Mouse (Mus musculus): ENCODE results near the gene C2cd5.
"Not testable (repeated sequence)": the region's sequence is repeated elsewhere in the genome, so short reads cannot be mapped to it uniquely, and the experiment has no call there.

Gene C2cd5

DNA sequence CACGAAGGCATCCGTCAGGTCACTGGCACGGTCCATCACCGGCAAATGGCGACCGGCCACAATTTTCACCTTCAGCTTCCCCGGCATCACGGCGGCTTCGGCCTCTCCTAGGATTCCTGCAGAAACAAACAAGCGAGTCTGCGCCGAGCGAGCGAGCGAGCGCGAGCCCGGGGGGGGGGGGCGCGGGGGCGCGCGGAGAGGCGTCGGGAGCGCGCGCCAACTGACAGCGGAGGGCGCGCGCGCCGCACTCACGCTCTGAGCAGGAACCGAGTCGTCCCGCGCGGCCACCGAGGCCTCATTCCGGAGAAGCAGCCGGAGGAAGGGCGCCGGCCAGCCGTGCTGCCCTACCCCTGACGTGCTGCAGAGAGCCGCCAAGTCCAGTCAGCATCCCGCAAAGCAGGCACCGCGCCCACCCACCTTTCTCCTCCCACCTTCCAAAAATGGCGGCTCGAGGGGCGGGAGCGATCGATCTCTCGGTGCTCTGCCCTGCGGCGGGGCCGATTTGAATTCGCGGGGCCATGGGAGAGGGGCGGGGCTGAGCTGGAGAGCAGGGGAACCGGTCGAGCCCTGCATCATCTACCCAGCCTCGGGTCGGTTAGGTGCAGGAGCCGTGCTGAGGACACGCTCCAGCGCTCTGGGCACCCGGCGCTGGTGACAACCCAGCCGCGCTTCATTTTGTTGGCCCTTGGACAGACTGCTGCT is at the start of gene C2cd5:
C2cd5 (minus strand) TSS at position 461 of the 702 bp plus-strand sequence.
- DNase-seq (ENCODE audit: low read depth, low spot score): peak; percentile 96

DNA sequence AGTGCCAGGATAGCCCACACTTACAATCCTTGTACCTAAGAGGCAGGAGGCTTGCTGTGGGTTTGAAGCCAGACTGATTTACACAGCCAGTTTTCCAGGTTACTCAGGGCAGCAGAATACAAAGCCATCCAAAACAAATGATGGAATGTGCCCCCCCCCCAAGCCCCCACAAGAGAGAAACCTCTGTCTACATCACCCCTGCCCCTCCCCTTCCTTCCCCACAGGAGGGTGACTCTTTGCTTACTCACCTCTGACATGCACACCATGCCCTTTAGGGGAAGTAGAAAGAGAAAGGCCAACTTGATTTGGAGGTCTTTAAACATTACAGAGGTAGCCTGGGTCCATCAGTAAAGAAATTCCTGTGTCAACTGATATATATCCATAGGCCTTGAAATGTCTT is 48.9 kb upstream of the C2cd5 start:
- DNase-seq (ENCODE audit: low read depth, low spot score): no peak

DNA sequence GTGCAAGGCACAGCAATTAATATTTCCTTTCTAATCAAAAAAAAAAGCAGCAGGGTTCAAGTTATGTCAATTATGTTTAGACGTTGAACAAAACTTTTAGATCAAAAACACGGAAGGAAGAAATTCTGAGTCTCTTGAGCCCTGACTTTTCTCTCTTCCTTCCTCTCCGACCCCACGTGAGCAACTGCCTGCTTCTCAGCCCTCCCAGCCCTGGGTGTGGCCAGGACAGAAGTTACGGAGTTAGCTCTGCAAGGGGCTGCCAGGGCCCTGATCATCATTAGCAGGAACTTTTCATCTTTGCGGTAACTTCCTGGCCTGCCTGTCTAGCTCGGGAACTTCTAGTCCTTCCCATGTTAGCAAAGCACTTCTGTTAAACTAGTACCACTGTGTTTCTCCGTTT is 46.8 kb upstream of the C2cd5 start:
- no peak for DNase-seq (ENCODE audit: low read depth, low spot score)

DNA sequence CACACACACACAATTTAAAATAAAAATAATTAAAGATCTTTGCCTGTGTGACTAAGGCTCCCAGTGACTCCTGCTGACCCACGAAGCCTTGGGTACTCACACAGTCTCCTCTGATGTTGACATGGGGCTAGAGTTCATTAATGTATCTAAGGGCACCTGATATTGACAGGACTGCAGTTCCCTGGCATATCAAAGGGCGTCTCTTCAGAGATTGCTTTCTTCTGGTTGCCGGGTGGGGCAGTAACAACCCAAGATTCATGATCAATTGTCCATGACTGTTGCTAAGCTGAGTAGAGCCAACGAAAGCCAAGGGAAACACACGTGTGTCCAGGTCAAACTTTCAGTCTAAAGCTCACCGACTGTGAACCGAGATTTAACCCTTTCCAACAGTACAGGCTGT is 45.1 kb upstream of the C2cd5 start:
- no peak for DNase-seq (ENCODE audit: low read depth, low spot score)

DNA sequence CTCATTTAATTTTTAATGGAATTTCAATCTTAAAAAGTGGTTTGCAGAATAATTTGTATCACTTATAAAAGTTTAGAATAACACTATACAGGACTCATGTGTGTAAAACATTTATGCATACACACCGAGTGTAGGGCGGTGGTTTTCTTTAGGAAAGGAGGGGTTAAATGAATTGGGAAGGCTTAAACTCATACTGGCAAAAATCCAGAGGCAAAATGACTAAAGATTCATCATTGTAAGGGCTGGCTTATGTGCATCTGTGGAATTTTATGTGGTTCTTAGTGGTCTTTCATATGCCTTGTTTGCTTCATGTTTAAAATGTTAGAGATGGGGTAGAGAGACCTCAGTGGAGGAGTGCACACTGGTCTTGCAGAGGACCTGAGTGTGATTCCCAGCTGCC is 44.6 kb upstream of the C2cd5 start:
- no peak for DNase-seq (ENCODE audit: low read depth, low spot score)

DNA sequence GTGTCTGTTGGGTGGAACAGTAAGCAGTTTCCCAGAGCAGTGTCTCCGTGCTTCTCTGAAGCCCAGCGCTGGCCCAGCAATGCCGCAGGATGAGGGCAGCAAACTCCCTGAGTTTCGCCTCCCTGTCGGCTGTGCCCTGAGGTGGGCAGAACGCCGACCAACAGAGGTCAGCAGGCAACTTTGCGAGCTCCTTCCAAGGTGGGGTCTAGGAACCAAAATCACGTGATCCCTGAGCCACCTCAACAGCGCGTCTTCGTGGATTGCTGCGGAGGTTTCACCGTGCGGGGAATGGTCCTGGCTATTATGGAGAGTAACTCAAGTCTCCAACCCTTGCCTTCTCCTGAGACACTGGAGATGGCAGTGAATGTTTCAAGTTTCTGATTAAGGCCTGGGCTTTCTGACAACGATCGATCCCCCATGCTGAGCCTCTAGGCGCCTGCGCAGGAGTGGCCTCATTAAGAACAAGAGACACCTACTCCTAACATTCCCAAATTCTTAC is 43.9 kb upstream of the C2cd5 start:
- no peak for DNase-seq (ENCODE audit: low read depth, low spot score)

DNA sequence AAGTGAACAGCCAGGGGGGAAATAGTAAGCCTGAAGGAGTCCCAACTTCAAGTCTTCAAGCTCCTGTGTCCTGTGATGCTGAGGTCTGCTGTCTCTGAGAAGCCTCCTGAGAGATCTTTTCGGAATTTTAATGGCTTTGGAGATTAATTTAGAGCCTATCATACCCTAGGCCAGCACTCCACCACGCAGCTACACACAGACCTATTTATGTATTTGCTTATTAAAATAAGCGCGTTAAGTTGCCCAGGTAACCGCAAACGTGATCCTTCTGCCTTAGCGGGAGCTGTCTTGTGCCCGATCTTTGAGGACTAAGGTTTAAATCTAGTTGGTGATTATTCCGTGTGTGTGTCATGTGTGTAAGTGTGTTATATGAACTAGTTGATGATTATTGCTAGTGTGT is 43.4 kb upstream of the C2cd5 start:
- no peak for DNase-seq (ENCODE audit: low read depth, low spot score)

DNA sequence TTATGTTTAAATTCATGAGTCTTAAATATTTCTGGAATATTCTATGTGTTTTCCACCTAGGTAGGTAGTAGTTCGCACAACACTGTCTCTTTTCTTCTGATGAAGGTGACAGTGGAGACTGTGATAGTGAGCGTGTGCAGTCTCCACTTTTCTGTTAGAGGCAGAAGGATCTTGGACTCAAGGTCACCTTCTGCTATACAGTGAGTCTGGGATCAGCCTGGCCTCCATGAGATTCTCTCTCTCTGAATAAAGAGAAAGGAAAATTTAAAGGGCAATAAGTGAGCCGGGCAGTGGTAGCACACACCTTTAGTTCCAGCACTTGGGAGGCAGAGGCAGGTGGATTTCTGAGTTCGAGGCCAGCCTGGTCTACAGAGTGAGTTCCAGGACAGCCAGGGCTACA is 42.9 kb upstream of the C2cd5 start:
- no peak for DNase-seq (ENCODE audit: low read depth, low spot score)

DNA sequence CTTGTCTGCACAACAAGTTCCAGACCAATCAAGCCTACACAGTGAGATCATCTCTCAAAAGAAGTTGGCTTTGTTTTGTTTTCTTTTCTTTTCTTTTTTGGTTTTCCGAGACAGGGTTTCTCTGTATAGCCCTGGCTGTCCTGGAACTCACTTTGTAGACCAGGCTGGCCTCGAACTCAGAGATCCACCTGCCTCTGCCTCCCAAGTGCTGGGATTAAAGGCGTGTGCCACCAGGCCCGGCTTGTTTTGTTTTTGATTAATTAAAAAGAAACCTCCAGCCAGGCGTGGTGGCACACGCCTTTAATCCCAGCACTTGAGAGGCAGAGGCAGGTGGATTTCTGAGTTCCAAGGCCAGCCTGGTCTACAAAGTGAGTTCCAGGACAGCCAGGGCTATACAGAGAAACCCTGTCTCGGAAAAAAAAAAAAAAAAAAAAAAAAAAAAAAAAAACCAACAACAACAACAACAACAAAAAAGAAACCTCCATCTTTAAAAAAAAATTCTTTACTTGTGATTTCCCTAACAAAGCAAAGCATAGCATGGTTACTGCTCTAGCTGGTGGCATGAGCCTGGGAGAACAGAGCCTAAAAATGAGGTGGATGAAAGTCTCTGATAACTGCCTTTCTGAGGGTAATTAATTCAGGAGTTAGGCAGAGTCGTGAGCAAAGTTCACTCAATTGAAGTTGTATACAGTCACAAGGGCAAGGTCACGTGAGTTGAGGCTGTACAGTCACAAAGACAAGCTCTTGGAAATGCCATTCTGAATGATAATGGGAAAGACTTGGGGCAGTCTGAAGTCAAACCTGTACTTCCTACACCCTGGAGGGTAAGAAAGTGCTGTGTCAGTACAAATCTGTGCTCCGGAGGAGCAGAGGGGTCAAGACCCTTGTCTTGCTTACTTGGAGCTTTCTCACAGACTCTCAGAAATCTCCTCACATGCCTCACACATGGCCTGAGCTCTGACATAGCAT is 42.0 kb upstream of the C2cd5 start:
- DNase-seq (ENCODE audit: low read depth, low spot score): not testable (repeated sequence)

DNA sequence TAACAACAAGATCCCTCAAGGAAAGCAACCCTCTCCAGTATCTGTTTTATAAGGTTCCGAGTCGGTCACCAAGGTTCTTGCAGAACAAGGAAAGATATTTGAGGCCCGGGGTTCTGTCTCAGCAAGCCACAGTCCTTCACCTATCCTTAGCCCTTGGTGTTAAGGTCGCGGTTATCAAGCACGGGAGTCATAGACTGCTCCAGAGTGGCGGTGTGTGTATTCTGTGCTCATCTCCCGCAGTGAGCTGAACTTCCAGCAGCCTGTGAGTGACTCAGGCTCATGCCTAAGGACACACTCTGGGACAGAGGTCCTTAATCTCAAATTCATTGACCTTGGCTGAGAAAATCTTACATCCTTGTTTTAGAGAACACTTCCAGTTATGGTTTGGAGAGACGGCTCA is 40.9 kb upstream of the C2cd5 start:
- no peak for DNase-seq (ENCODE audit: low read depth, low spot score)

DNA sequence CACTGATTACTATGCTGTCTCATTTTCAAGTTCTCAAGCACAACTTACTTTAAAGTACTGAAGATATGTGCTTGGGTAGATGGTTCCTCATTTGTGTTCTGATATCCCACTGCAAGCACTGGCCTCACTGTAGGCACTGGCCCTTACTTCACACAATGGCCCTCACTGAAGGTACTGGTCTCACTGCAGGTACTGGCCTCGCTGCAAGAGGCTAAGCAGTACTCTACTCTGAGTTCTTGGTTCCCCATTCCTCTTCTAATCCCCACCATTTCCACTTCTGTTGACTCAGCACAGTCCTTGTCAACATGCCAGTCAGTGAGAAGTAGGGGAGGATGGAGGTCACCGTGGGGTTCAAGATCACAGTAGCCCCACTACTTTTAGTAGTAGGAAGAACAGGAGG is 39.5 kb upstream of the C2cd5 start:
- DNase-seq (ENCODE audit: low read depth, low spot score): no peak

DNA sequence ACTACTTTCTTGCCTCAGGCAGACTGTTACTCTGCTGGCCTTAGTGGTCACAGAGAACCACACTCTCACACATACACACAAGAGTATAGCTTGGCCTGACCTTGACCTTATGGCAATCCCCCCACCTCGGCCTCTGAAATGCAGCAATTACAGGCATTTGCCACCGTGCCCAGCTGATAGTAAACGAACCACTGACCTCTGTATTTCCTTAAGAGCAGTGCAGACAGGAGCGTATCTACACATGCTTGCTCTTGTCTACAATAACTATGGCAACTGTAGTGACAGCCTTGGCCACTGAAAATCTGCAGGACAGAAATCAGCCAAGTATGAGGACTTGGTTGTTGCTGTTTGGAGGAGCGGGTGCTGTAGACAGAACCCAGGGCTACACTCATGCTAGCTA is 37.4 kb upstream of the C2cd5 start:
- no peak for DNase-seq (ENCODE audit: low read depth, low spot score)

DNA sequence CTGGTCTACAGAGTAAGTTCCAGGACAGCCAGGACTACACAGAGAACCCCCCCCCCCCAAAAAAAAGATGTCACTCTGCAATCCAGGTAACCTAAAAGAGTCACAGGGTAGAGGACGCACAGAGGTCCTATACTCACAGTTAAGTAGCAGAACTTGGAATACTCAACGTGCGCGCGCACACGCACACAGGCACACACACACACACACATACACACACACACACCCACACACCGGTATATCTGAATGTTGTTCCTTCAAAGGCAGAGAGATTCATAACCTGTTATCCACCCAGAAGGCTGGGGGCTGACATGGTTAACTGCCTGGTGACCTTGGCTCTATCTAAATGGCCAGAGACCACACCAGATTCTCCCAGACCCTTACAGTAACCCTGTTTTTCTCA is 36.7 kb upstream of the C2cd5 start:
- DNase-seq (ENCODE audit: low read depth, low spot score): no peak

DNA sequence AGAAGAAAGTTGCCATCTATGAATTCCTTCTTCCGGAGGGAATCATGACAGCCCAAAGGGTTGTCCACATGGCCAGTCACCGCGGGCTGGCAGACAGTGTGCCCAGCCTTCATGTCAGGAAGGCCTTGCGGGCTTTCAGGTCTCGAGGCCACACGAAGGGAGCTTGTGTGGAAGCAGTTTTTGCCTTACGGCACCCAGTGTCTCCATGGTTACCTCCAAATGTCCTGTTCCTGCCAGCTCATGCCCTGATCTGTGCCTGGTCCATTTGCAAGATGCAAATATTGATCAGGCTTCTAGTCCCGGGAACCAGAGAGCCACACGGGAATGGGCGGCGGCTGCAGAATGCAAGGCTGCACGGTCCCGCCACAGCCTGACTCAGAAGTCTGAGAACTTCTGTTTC is 35.2 kb upstream of the C2cd5 start:
- DNase-seq (ENCODE audit: low read depth, low spot score): no peak

DNA sequence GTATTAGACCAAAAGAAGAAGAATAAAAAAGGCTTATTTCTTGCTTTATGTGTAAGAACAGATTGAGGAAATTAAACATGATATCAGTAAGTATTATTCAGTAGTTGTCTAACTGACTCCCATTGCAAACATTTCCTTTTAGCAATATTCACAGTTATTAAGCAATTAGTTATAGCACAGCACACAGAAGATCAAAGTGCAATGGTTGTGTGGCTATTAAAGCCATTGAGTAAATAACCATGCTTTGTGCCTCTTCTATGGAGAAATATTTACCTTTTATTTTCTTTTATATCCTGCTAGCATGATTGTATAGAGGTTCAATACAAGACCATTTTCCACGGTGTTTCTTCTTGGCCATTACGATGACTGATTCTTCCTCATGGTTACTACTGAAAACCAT is 33.2 kb upstream of the C2cd5 start:
- no peak for DNase-seq (ENCODE audit: low read depth, low spot score)

DNA sequence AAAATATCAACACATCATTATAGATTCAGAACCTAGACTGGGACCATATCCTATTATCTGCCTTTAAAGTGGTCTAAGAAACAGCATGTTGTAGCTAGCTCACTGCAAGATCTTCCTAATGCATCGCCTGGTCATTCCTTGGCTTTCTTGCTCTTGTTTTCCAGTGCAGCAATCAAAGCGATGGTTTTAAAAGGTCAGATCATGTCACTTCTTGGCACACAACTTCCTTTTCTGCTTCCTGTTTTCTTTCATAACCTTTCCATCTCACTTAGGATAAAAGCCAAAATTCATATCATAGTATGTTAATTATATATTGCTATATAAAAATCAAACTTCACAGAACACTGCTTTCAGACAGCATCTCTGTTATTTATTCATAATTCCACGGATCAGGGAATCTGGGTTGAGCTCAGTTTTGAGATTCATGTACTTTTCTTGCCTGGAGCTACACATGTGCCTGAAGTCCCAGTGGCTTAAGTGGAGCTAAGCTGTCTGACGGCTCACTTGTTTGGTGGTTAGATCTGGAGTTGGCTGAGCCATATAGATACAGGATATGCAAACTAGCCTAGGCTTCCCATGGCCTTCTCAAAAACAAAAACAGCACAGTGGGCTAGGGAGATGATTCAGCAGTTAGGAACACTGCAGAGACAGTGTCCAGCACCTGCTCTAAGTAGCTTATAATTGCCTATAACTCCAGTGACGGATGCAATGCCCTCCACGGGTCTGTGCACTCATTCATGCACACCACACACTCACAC is 32.1 kb upstream of the C2cd5 start:
- DNase-seq (ENCODE audit: low read depth, low spot score): no peak

DNA sequence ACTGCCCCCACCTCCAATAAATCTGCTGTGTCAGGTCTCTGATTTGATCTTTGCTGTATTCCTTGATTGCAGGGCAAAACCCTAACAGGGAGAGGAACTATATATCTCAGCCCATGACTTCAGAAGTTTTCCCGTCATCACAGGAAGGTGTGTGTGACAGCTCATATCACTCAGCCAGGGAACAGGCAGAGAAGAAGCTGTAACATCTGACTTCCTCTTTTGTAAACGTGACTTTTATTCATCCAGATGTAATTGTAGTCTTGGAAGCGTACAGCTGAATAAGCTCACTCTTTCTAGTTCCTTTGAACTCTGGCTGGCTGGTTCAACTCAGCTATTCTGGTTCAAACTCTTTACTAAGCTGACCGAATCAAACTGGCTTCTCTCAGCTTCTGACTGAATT is 30.5 kb upstream of the C2cd5 start:
- DNase-seq (ENCODE audit: low read depth, low spot score): no peak

DNA sequence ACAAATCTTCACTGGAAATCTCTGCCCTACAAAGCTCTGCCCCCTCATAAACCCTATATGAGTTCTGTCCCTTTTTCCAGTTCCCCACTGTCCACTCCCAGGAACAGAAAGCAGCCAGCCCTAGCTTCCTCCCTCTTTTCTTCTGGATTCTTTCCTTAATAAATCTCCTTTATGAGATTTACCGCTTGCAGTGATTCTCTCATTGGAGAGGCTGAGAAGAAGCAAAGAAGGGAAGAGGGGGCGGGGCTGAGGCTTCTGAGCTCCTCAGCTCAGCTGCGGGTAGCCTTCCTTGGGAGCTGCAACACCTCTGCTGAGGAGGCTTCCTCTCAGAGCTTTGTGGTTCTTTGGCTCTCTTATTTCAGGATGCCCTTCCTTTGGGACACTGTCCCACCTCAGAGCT is 30.0 kb upstream of the C2cd5 start:
- DNase-seq (ENCODE audit: low read depth, low spot score): no peak

DNA sequence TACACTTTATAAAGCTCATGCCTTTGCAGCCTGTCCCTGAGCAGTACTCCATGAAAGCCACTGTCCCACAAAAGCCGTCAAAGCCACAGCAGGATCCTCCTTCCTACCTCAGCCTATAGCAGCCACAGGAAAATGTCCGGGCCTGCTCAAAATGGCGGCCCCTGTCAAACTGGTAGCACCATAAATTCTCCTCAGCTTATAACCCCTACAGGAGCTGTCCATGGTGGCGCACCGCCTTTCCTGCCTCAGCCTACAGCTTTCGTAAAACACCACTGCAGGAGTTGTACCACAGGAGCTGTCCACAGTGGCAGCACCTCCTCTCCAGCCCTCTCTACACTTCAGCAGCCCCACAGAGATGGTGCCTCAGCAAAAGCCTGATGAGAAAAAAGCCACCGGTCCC is 29.5 kb upstream of the C2cd5 start:
- DNase-seq (ENCODE audit: low read depth, low spot score): no peak

DNA sequence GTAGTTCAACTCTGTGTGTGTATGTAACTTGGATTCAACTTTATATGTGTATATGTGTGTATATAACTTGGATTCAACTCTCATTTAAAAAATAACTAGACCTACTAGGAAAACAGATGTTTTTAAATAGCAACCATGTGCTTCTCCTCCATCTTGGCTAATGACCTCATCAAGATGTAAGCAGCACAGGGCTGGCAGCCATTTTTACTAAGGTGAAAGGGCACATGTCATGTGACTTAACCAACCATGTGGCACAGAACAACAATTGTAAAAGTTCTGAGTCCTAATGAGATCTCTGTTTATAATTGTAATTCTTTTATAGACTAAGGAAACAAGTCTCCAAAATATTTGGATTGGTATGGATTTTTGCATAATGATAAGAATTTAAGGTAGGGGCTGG is 25.8 kb upstream of the C2cd5 start:
- no peak for DNase-seq (ENCODE audit: low read depth, low spot score)

DNA sequence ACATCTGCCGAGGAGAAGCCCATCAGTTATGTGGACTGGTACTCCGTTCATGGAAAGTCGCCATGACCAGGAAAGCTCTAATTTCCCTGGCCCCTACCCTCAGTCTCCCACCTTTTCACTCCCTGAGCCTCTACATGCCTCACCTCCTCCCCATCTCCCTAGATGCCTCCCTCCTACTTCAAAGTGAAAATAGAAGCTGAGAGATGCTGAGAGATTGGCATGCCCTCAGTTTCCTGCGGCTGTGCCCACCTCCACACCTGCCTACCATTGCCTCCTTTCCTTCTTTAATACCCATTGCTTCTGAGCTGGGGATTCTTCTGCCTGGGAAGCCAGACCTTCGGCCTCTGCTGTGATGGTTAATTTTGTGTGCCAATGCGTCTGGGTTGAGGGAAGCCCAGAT is 19.4 kb upstream of the C2cd5 start:
- DNase-seq (ENCODE audit: low read depth, low spot score): no peak

DNA sequence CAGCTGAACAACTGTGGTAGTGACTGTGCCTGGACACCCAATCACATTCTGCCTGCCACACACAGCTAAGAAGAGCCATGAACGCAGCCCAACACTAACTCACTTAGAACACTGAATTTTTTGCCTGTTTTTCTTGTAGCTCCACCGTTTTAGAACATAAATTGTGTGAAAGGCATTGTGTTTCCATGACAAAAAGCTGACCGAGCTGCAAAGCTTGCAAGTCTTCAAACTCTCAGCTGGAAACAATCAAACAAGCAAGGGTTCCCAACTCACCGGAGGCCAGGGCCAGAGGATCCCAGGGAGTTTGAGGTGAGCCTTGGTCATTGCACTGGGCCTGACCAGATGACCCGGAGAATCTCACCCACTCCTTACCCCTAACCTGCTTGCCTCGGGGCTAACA is 16.8 kb upstream of the C2cd5 start:
- DNase-seq (ENCODE audit: low read depth, low spot score): no peak

All from mesoderm, embryonic 11.5 days (tissue).